Mouse (Mus musculus) cerebellum, adult 2 months (tissue): ENCODE data around the gene Cdk9.

Experiments
- CTCF ChIP-seq: fragments of 200-500 bp; IDR thresholded peaks from 2 replicates; pipeline ENCODE4 v1.5.1; 2011; ENCODE audit warnings: low read depth, mild to moderate bottlenecking, control low read depth, low read length, moderate library complexity, borderline replicate concordance; ENCODE audit not compliant: insufficient read depth
- POLR2A ChIP-seq: fragments of 200-500 bp; IDR thresholded peaks from 2 replicates; pipeline ENCODE4 v1.6.1; 2011; ENCODE audit warnings: low read length, control low read depth, borderline replicate concordance; ENCODE audit not compliant: insufficient read depth

DNA sequence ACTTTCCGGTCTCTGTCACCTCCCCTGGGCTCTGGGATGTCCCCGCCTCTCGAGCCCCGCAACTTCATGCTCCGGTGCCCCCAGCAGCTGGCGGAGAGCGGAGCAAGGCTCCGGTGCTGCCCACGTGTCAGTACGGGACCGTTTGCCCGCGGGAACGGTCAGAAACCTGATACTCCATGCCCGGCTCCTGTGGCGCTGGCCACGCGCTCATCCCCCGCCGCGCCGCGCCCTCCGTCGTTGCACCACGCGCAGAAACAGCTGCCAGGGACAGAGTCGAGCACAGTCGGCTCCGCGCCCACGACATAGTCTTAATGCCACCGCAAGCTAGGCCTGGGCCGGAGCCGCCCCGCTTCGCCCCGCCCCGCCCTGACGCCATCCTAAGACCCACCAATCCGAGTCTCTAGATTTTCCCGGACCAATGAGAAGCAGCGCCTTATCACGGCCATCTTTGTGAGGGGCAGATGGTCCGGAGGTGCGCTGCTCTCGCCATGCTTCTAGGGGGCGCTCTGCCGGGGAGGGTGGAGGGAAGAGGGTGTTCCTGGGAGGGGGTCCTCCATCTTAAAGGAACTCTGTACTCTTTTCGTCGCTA, 19.0 kb downstream of the Cdk9 start:
- TF ChIP-seq CTCF (peak; percentile 82), POLR2A (peak; percentile 83)
